Mouse (Mus musculus): Measurements from ENCODE around the gene Hnrnpab. TPM values are rescaled to one million over a fixed set of nuclear protein-coding genes. Genes with fewer than 3 reads are reported as not detected.
A peak's percentile ranks its signal among the peaks of the same experiment; 100 is the strongest.
"Not testable (repeated sequence)": the region's sequence is repeated elsewhere in the genome, so short reads cannot be mapped to it uniquely, and the experiment has no call there.

Gene Hnrnpab
- total RNA-seq, 2 experiments from 2014 or later = 539 to 838 TPM

GRCm38 (mm10) chr11:51635525-51636322 lies 29.1 kb upstream of the Hnrnpab start, which contains the start of gene Rmnd5b:
Gene Rmnd5b, minus strand, starts transcription at chr11:51635896.
- peak; percentile 36 for ATAC-seq (replicated peaks; ENCODE audit: poor library complexity, severe bottlenecking)

DNA sequence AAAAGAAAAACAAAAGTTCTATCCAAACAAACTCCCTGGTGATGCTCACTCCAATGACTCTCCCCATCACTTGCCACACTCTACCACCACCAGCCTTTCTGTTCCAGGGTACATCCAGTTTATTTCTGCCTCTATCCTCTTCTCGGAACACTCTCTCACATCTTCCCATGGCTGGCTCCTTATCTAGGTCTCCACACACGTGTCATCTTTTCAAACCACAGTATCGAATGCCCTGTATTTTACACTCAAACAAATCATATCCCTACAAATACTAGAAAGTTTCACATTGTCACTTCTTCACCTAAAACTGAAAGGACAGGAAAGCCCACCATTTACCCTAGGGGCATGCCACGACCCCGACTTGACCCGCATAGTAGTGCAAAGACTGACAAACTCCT lies 28.5 kb upstream of the Hnrnpab start:
- ATAC-seq (replicated peaks; ENCODE audit: poor library complexity, severe bottlenecking) = no peak

DNA sequence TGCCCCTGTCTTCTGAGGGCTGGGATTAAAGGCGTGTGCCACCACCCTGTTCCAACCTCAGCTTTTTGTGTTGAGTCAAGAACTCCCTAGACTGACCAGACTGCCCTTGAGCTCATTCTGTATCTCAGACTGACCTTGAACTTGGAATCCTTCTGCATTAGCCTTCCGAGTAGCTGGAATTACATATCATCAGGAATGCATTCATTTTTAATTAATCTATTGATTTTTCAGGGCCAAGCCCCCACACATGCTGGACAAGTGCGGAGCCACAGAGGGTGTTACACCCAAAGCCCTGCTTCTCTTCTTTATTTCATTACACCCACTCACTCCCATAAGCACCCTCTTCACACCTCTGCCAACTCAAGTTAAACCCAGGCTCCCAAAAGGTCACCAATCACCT lies 27.1 kb upstream of the Hnrnpab start:
- ATAC-seq (replicated peaks; ENCODE audit: poor library complexity, severe bottlenecking) = no peak

GRCm38 (mm10) chr11:51633200-51633599 lies 26.6 kb upstream of the Hnrnpab start:
- ATAC-seq (replicated peaks; ENCODE audit: poor library complexity, severe bottlenecking) = not testable (repeated sequence)

DNA sequence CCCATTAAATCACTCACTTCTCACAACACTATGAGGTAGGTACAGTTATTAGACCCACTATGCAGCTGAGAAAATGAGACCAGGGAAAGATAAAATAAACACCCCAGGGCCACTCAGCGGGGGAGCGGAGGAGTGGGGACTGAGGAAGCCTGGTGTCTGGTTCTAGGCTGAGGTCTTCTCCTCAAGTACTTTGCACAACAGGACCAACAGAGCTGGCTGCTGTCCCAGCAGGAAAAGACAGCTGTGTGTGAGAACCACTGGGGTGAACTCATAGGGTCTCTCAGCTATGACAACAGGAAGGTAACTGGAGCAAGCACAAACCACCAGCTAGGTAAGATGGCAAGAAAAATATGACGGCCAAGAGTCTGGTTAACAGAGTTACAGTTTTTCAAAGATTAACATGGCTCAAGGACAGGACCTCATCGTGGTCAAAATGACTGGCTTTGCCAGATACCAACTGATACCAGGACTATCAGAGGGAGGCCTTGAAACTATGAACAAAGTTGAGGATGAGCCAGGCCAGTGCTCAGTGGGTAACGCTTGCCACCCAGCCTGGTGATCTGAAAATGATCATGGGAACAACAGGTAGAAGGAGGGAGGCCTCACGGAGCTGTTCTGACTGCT lies 25.6 kb upstream of the Hnrnpab start:
- peak; percentile 33 for ATAC-seq (replicated peaks; ENCODE audit: poor library complexity, severe bottlenecking)

GRCm38 (mm10) chr11:51629651-51630314 lies 23.1 kb upstream of the Hnrnpab start:
- no peak for ATAC-seq (replicated peaks; ENCODE audit: poor library complexity, severe bottlenecking)

DNA sequence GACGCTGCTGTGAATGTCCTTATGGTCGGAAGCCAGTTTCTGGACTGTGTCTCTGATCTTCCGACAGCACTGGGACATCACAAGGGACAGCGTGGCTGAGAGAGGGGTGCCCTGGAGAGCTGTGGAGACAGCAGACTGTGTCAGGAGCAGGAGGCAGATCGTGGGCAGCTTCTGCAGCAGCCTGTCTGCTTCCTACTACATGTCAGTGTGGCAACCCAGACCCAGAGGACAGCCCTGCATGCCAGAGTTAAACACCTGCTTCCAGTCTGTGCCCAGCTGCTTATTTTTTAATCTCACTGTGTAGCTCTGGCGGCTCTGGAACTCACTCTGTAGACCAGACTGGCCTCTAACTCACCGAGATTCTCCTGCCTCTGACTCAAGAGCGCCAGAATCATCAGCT lies 21.3 kb upstream of the Hnrnpab start:
- ATAC-seq (replicated peaks; ENCODE audit: poor library complexity, severe bottlenecking) = no peak

- no peak for ATAC-seq (replicated peaks; ENCODE audit: poor library complexity, severe bottlenecking)
Measured at GRCm38 (mm10) chr11:51627425-51627824, 20.8 kb upstream of the Hnrnpab start.

- no peak for ATAC-seq (replicated peaks; ENCODE audit: poor library complexity, severe bottlenecking)
Measured at GRCm38 (mm10) chr11:51625187-51625820, 18.7 kb upstream of the Hnrnpab start.

DNA sequence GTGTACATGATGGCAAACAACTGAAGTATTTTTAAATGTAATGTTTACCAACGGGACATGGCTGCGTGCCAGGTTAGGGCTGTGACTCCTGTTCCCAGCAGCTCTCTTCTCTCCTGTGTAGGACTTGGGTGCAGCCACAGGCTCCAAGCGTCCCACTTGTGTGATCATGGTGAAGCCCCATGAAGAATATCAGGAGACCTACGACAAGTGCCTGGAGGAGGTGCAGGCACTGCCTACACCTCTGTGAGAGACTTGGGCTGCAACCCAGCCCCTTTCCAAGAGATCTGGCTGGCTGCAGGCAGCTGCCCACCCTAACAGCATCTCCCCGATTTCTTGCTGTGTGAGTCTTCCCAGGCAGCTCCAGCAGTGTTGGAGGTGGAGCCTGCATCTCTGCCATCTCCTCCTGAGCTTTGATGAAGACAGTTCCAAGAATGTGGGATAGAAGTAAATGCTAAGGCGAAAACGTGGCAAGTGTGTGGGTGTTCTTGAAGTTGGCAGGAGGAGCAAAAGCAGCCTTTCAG lies 16.4 kb upstream of the Hnrnpab start:
- no peak for ATAC-seq (replicated peaks; ENCODE audit: poor library complexity, severe bottlenecking)

- no peak for ATAC-seq (replicated peaks; ENCODE audit: poor library complexity, severe bottlenecking)
Measured at GRCm38 (mm10) chr11:51621776-51622175, 15.1 kb upstream of the Hnrnpab start.

GRCm38 (mm10) chr11:51620084-51620483 lies 13.4 kb upstream of the Hnrnpab start:
- no peak for ATAC-seq (replicated peaks; ENCODE audit: poor library complexity, severe bottlenecking)

- peak; percentile 73 for ATAC-seq (replicated peaks; ENCODE audit: poor library complexity, severe bottlenecking)
Measured at GRCm38 (mm10) chr11:51619409-51620060, 12.9 kb upstream of the Hnrnpab start, which contains the start of gene Nhp2. Gene Nhp2, plus strand, starts transcription at chr11:51619735.

DNA sequence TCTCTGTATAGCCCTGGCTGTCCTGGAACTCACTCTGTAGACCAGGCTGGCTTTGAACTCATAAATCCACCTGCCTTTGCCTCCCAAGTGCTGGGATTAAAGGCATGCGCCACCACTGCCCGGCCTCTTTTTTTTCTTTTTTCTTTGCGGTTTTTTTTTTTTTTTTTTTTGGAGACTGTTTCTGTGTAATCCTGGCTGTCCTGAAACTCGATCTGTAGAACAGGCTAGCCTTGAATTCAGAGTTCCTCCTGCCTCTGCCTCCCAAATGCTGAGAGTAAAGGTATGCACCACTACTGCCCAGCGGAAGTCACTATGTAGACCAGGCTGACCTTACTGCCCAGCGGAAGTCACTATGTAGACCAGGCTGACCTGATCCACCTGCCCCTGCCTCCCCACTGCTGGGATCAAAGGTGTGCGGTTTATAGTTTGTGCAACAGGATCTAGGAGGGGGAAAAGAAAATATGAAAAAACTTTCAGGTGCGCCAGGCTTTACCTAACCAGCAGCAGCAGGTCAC lies 12.3 kb upstream of the Hnrnpab start:
- ATAC-seq (replicated peaks; ENCODE audit: poor library complexity, severe bottlenecking) = no peak

DNA sequence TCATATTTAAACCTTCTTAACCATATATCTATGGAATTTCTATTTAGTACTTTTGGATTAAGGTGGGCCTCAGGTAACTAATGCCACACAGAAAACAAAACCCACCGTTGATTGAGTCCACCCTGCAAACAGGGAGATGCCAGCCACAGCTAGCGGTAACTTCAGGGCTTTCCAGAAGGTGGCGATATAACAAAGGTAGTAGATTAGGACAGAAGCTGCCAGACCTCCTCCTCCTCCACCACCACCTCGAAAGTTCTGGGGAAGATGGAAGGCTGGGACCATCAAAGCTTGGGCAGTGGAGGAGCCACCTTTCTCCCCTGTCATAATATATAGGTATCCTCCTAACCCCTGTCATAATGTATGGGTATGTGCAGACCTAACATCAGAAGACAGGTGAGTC lies 11.0 kb upstream of the Hnrnpab start:
- peak; percentile 38 for ATAC-seq (replicated peaks; ENCODE audit: poor library complexity, severe bottlenecking)

GRCm38 (mm10) chr11:51616113-51616512 lies 9.5 kb upstream of the Hnrnpab start:
- ATAC-seq (replicated peaks; ENCODE audit: poor library complexity, severe bottlenecking) = not testable (repeated sequence)

DNA sequence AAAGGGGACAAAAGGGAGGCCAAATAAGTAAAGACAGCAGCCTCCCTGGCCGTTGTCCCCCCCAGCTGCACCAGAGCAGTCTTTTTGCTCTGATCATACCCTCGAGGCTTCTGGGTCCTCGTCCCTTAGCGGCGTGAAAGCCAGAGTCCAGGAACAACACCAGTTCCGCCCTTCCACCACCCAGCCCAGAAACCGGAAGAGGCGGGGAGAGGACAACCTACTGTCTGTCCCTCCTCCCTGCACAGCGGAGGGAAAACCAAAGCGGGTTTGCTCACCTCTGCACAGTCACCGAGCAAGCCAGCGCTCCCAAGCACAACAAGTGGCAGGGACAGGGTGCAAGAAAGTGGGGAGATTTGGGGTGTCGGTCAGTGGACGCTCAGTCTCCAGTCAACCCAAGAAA lies 9.0 kb upstream of the Hnrnpab start:
- ATAC-seq (replicated peaks; ENCODE audit: poor library complexity, severe bottlenecking) = peak; percentile 66

DNA sequence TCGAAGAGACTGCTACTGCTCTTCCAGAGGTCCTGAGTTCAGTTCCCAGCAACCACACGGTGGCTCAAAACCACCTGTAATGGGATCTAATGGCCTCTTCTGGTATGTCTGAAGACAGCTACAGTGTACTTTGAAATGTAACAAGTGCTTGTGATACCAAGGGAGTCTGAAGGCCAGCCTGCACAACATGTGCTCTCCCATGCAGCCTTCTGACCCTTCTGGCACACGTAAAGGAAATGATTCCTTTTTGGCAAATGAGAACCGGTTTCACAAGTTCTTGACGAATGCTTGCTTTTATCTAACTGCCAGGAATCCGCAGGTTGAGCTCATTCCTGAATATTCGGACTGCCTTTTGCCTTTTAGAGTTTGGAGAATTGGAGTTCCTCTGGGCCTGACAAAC lies 8.5 kb upstream of the Hnrnpab start:
- ATAC-seq (replicated peaks; ENCODE audit: poor library complexity, severe bottlenecking) = no peak

GRCm38 (mm10) chr11:51614256-51614655 lies 7.6 kb upstream of the Hnrnpab start:
- ATAC-seq (replicated peaks; ENCODE audit: poor library complexity, severe bottlenecking) = no peak

DNA sequence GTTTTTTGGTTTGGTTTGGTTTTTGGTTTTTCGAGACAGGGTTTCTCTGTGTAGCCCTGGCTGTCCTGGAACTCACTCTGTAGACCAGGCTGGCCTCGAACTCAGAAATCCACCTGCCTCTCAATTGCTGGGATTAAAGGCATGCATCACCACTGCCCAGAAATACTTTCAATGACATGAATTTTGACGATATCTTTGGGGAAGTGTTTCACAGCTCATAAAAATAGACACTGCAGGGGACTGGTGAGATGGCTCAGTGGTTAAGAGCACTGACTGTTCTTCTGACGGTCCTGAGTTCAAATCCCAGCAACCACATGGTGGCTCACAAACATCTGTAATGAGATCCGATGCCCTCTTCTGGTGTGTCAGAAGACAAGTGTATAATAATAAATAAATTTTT lies 3.3 kb upstream of the Hnrnpab start:
- not testable (repeated sequence) for ATAC-seq (replicated peaks; ENCODE audit: poor library complexity, severe bottlenecking)

All from granulocyte monocyte progenitor cell, adult 5-6 weeks (primary cell).